Mouse (Mus musculus) kidney, embryonic 14.5 days (tissue): ENCODE data around the gene 3110082I17Rik. TPM values are rescaled to one million over a fixed set of nuclear protein-coding genes. Genes with fewer than 3 reads are reported as not detected.

ENCODE experiments used
- ATAC-seq: fragments of 200-750 bp; cut with Nextera tagmentation; 2 replicates; pipeline ENCODE4 v1.8.0; 2017; ENCODE audit warnings: moderate number of reproducible peaks, mild to moderate bottlenecking, moderate TSS enrichment, moderate library complexity; ENCODE audit not compliant: low FRiP score, low TSS enrichment
- H3K27ac ChIP-seq: fragments of 300-500 bp; sonication (generic); 2 replicates; pipeline ENCODE4 v1.5.1; 2014; ENCODE audit warnings: low read depth, mild to moderate bottlenecking, low read length, moderate library complexity, mixed read lengths
- H3K27me3 ChIP-seq: fragments of 300-500 bp; sonication (generic); 2 replicates; pipeline ENCODE4 v1.6.1; 2014; ENCODE audit warnings: mild to moderate bottlenecking, low read length; ENCODE audit not compliant: control insufficient read depth, insufficient read depth
- H3K36me3 ChIP-seq: fragments of 300-500 bp; sonication (generic); 2 replicates; pipeline ENCODE4 v1.6.1; 2014; ENCODE audit warnings: low read length, mixed read lengths; ENCODE audit not compliant: control insufficient read depth, insufficient read depth
- H3K4me1 ChIP-seq: fragments of 300-500 bp; sonication (generic); 2 replicates; pipeline ENCODE4 v1.6.1; 2014; ENCODE audit warnings: low read length, mixed read lengths; ENCODE audit not compliant: control insufficient read depth, insufficient read depth
- H3K4me2 ChIP-seq: fragments of 300-500 bp; sonication (generic); replicated peaks from 2 replicates; pipeline ENCODE4 v1.6.1; 2014; ENCODE audit warnings: low read depth, mild to moderate bottlenecking, low read length
- H3K4me3 ChIP-seq: fragments of 300-500 bp; sonication (generic); 2 replicates; pipeline ENCODE4 v1.5.1; 2014; ENCODE audit warnings: mild to moderate bottlenecking, low read length
- H3K9ac ChIP-seq: fragments of 300-500 bp; sonication (generic); 2 replicates; pipeline ENCODE4 v1.6.1; 2014; ENCODE audit warnings: low read depth, mild to moderate bottlenecking, low read length, moderate library complexity
- H3K9me3 ChIP-seq: fragments of 300-500 bp; sonication (generic); 2 replicates; pipeline ENCODE4 v1.6.1; 2016; ENCODE audit warnings: low read length; ENCODE audit not compliant: control insufficient read depth
- WGBS: fragments of 180-500 bp; shearing (Covaris S2); extraction: QIAGEN DNeasy Blood & Tissue Kit; methylation state at CpG from one replicate; pipeline ENCODE4 v1.1.7; 2014; 5-methylcytosine and 5-hydroxymethylcytosine counted together
- polyA plus RNA-seq: library from polyadenylated mRNA; unstranded; fragments of >200 nt; fragmentation: Nextera tagmentation; extraction: Ambion mirVana; gene quantifications from 2 replicates; pipeline ENCODE4 v1.2.1, GENCODE M21; 2014

The 3110082I17Rik gene
- polyA plus RNA-seq, 1 experiment from 2014 or later, result 40.6 TPM

- peak; percentile 26; the same call in 1 of the 2 replicates for ATAC-seq
- 21% methylated on average over 8 of the region's 8 CpGs for WGBS
Measured at GRCm38 (mm10) chr5:139331742-139332141, 128.6 kb downstream of the 3110082I17Rik start.

DNA sequence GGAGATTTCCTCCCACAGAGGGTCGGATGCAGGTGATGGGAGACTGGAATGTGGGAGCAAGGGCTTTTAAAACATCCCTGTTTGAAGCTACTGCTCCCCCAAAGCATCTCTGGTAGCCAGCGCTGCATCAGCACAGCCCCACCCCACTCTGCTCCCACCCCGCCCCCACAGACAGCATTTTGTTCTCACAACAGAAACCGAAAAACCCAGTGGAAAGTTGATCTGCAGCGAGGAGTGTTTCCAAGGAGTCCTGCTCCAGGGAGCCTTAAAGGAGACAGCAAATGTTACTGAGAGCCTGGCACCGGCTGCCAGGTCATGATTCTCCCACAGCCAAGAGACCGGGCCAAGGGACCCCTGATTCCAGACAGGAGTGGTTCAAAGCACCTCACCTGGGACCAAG lies 129.6 kb downstream of the 3110082I17Rik start:
- Histone ChIP-seq H3K9me3 (no peaks in the 10 kb centered on the region), H3K27ac (no peak overlapping the region), H3K9ac (no peak overlapping the region), H3K4me3 (no peak overlapping the region), H3K4me2 (no peak overlapping the region), H3K36me3 (no peaks in the 10 kb centered on the region), H3K4me1 (no peaks in the 10 kb centered on the region), H3K27me3 (peaks cover 8% of the 10 kb centered on the region; the same call in 1 of the 2 replicates)
- ATAC-seq, result no peak
- 67% methylated on average over 7 of the region's 7 CpGs for whole genome bisulfite sequencing

More at GRCm38 (mm10) chr5:139331742-139332141, 128.6 kb downstream of the 3110082I17Rik start:
- no peak overlapping the region for H3K4me2 ChIP-seq
- no peak overlapping the region for H3K27ac ChIP-seq
- H3K4me1 ChIP-seq, result no peaks in the 10 kb centered on the region
- H3K27me3 ChIP-seq, result no peaks in the 10 kb centered on the region
- H3K9me3 ChIP-seq, result no peaks in the 10 kb centered on the region
- no peak overlapping the region for H3K9ac ChIP-seq
- no peak overlapping the region for H3K4me3 ChIP-seq
- H3K36me3 ChIP-seq, result peaks cover 8% of the 10 kb centered on the region

- WGBS, result 78% methylated on average over 7 of the region's 7 CpGs
- peaks cover 30% of the 10 kb centered on the region for H3K27me3 ChIP-seq
- no peaks in the 10 kb centered on the region for H3K9me3 ChIP-seq
- no peaks in the 10 kb centered on the region for H3K36me3 ChIP-seq
- H3K9ac ChIP-seq, result no peak overlapping the region
- no peak for ATAC-seq
- no peak overlapping the region for H3K4me3 ChIP-seq
- no peak overlapping the region for H3K27ac ChIP-seq
- no peak overlapping the region for H3K4me2 ChIP-seq
- H3K4me1 ChIP-seq, result peaks cover 8% of the 10 kb centered on the region; the same call in 1 of the 2 replicates
Measured at GRCm38 (mm10) chr5:139327634-139328020, 132.7 kb downstream of the 3110082I17Rik start.

- Histone ChIP-seq H3K27me3 (peaks cover 32% of the 10 kb centered on the region), H3K9ac (no peak overlapping the region), H3K4me1 (peaks cover 8% of the 10 kb centered on the region; the same call in 1 of the 2 replicates), H3K27ac (no peak overlapping the region), H3K4me3 (no peak overlapping the region), H3K36me3 (no peaks in the 10 kb centered on the region), H3K4me2 (no peak overlapping the region), H3K9me3 (no peaks in the 10 kb centered on the region)
- ATAC-seq, result no peak
- 75% methylated on average over 7 of the region's 7 CpGs for WGBS
Measured at GRCm38 (mm10) chr5:139326986-139327633, 133.2 kb downstream of the 3110082I17Rik start.

DNA sequence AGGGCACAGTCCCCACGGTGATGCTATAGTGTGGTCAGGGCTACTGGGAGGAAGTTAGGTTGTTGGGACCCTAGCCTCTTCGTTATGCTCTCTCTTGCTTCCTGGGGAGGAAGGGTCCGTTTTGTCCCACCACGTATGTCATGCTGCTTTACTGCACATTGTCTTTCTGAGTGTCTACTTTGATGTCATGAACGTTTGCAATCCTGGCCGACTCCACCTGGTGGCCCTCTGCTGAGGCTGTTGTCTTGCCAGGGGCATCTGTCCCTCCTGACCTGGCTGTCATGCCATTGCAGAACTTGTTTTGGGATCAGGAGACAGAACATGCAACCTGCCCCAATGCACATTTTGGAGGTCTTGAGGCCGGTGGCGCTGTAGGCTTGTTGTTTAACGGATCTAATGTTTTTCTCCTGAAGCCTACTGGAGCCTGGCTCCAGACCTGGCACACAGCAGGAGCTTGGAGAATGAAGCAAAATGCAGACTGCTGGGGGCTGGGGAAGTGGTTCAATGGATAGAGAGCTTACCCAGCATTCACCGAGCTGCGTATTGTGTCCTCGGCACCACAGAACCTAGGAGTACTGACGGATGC lies 134.1 kb downstream of the 3110082I17Rik start:
- Histone ChIP-seq H3K9ac (no peak overlapping the region), H3K27me3 (peaks cover 32% of the 10 kb centered on the region), H3K4me2 (no peak overlapping the region), H3K27ac (no peak overlapping the region), H3K4me1 (peaks cover 8% of the 10 kb centered on the region; the same call in 1 of the 2 replicates), H3K9me3 (no peaks in the 10 kb centered on the region), H3K4me3 (no peak overlapping the region; the same call in 1 of the 2 replicates), H3K36me3 (no peaks in the 10 kb centered on the region)
- no peak for ATAC-seq
- WGBS, result 68% methylated on average over 13 of the region's 13 CpGs

DNA sequence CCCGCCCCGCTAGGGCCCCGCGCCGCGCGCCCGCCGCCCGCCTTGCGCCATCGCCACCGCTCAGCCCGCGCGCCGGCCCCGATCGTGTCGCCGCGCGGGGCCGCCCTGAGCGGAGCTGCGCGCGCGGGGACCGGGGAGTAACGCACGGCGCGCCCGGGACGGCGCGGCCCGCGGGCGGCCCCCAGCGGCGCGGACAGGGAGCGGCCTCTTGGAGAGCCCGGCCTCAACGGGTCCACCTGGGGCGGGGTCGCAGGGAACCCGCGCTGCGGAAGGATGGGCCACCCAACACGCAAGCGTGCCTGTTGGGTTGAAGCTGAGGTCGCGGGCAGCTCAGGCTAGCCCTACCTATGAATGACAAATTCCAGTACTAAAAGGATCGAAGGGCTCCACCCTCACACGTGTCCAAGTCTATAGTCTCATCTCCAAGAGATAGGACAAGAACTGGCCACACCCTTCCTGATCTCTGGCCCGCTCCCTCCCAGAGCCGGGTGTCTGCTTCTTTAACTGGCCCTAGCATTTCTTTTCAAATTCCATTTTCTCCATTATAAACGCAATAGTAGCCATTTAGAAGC lies 134.8 kb downstream of the 3110082I17Rik start, which contains the start of gene Adap1:
Gene Adap1, minus strand, starts transcription at position 228 of the 572 bp plus-strand sequence.
- Histone ChIP-seq H3K9ac (peak within 1 kb of the TSS; percentile 69), H3K4me3 (peak within 1 kb of the TSS; percentile 59), H3K4me2 (peak within 1 kb of the TSS; percentile 98), H3K36me3 (no peaks in the 10 kb centered on the region), H3K4me1 (peaks cover 8% of the 10 kb centered on the region; the same call in 1 of the 2 replicates), H3K27ac (no peak within 1 kb of the TSS), H3K27me3 (peaks cover 32% of the 10 kb centered on the region), H3K9me3 (no peaks in the 10 kb centered on the region)
- 3% methylated on average over 49 of the region's 61 CpGs for WGBS
- peak; percentile 83 for ATAC-seq

- H3K9me3 ChIP-seq, result no peaks in the 10 kb centered on the region
- peak overlapping the region; percentile 69 for H3K9ac ChIP-seq
- H3K36me3 ChIP-seq, result no peaks in the 10 kb centered on the region
- ATAC-seq, result peak; percentile 41; the same call in 1 of the 2 replicates
- H3K4me2 ChIP-seq, result peak overlapping the region; percentile 98
- 2% methylated on average over 42 of the region's 62 CpGs for WGBS
- peaks cover 8% of the 10 kb centered on the region; the same call in 1 of the 2 replicates for H3K4me1 ChIP-seq
- peaks cover 32% of the 10 kb centered on the region for H3K27me3 ChIP-seq
- H3K27ac ChIP-seq, result no peak overlapping the region
- H3K4me3 ChIP-seq, result peak overlapping the region; percentile 59
Measured at GRCm38 (mm10) chr5:139324691-139325394, 135.5 kb downstream of the 3110082I17Rik start.

DNA sequence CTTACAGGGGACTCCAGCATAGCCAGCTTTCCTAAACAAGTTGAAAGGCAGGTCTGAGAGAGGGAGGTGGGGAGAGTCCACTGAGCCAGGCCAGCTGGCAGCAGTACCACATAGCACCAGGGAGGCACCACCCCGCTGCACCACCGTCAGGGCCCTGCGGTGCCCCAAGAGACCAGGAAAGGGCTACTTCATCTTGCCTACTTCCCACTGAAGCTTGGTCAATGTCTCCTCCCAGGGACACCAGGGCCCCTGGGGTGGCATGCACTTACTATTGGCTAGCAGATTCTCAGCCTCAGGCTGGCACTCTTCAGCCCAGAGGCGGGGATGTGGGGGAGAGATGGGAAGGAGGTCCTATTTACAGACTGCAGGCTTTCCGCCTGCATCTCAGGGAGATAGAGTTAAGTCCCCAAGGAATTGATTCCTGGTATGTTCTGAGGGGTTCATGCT lies 136.3 kb downstream of the 3110082I17Rik start:
- no peak overlapping the region for H3K27ac ChIP-seq
- WGBS, result 57% methylated on average over 5 of the region's 5 CpGs
- no peak for ATAC-seq
- peak overlapping the region; percentile 98; the same call in 1 of the 2 replicates for H3K4me2 ChIP-seq
- no peaks in the 10 kb centered on the region for H3K36me3 ChIP-seq
- peaks cover 32% of the 10 kb centered on the region for H3K27me3 ChIP-seq
- no peak overlapping the region for H3K9ac ChIP-seq
- peaks cover 8% of the 10 kb centered on the region; the same call in 1 of the 2 replicates for H3K4me1 ChIP-seq
- no peak overlapping the region for H3K4me3 ChIP-seq
- no peaks in the 10 kb centered on the region for H3K9me3 ChIP-seq
